Mouse (Mus musculus) macrophage (primary cell): ENCODE measurements around the gene Btbd11. TPM values are rescaled to one million over a fixed set of nuclear protein-coding genes. Genes with fewer than 3 reads are reported as not detected.
"Not testable (repeated sequence)": the region's sequence is repeated elsewhere in the genome, so short reads cannot be mapped to it uniquely, and the experiment has no call there.

Source experiments
- H3K27ac ChIP-seq: fragments of 350-480 bp; formaldehyde crosslinking; 2 replicates; pipeline ENCODE4 v1.9.0; 2021
- H3K36me3 ChIP-seq: fragments of 350-480 bp; formaldehyde crosslinking; 2 replicates; pipeline ENCODE4 v1.9.0; 2021; ENCODE audit errors: inconsistent target
- H3K4me3 ChIP-seq: fragments of 350-480 bp; formaldehyde crosslinking; 2 replicates; pipeline ENCODE4 v1.9.0; 2021; ENCODE audit errors: inconsistent target
- H3K79me2 ChIP-seq: fragments of 350-480 bp; formaldehyde crosslinking; 2 replicates; pipeline ENCODE4 v1.9.0; 2021; ENCODE audit errors: inconsistent target
- WGBS: methylation state at CpG from one replicate; pipeline ENCODE4 v1.1.7; 2026; ENCODE audit warnings: inconsistent platforms; ENCODE audit not compliant: missing documents; 5-methylcytosine and 5-hydroxymethylcytosine counted together
- polyA plus RNA-seq: library from polyadenylated mRNA; stranded (reverse); fragments of 250-400 nt; gene quantifications from 3 replicates; pipeline ENCODE4 v1.2.4, GENCODE M21; 2018; ENCODE audit warnings: inconsistent platforms

Gene Btbd11
- polyA plus RNA-seq, 1 experiment from 2014 or later, result 0.10 TPM

DNA sequence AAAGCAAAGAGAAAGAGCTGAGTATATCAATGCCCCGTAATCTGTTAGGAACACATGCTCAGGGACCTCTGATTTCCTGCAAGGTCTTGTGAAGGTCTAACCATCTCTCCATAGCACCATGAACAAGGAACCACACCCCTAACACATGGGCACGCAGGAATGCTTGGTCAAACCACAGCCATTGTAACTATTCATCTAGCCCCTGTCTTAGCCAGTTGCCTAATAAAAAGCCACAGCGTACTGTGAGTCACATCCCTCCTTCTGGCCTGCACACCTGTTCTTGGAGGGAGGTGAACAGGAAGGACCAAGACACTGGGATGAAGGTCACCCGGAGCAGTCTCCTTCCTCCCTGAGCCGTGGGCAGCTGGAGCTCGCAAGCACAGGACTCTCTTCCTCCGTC is 253.0 kb downstream of the Btbd11 start:
- H3K36me3 ChIP-seq, result no peaks in the 10 kb centered on the region
- 71% methylated on average over 7 of the region's 7 CpGs for WGBS
- H3K4me3 ChIP-seq, result no peak overlapping the region
- H3K27ac ChIP-seq, result no peak overlapping the region
- no peaks in the 10 kb centered on the region for H3K79me2 ChIP-seq

DNA sequence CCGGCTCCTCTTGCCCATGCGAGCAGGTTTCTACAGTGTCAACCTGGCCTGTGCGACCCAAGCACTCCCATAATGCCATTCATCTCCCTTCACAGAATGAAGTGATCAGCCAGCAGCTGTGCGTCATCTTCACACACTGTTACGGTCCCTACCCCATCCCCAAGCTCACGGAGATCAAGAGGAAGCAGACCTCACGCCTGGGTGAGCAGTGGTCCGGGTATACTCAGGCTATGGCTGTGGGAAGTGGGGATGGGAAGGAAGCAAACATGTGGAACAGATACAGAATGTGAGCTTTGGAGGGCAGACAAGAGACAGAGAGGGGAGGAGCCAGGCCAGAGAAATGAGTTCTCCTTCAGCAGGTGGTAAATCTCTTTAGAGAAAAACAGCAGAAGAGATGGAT is 253.8 kb downstream of the Btbd11 start:
- H3K79me2 ChIP-seq, result no peaks in the 10 kb centered on the region
- 72% methylated on average over 8 of the region's 8 CpGs for WGBS
- H3K4me3 ChIP-seq, result no peak overlapping the region
- no peaks in the 10 kb centered on the region for H3K36me3 ChIP-seq
- H3K27ac ChIP-seq, result no peak overlapping the region

DNA sequence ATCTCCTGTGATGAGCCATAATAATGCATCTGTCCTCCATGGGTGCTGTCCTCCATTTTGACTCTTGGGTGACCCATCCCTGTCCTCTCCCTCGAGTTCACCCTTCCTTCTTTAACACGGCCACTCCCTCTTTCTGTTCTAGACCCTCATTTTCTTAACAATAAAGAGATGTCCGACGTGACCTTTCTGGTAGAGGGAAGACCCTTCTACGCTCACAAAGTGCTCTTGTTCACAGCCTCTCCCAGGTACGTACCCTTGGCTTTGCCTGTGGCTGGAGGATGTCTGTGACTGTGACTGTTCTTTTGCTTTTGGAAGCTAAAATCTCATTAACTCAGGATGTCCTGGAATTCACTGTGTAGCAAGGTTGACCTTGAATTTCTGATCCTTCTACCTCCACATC is 258.7 kb downstream of the Btbd11 start:
- H3K79me2 ChIP-seq, result no peaks in the 10 kb centered on the region
- H3K4me3 ChIP-seq, result no peak overlapping the region
- H3K27ac ChIP-seq, result no peak overlapping the region
- no peaks in the 10 kb centered on the region for H3K36me3 ChIP-seq
- WGBS, result 89% methylated on average over 6 of the region's 6 CpGs

DNA sequence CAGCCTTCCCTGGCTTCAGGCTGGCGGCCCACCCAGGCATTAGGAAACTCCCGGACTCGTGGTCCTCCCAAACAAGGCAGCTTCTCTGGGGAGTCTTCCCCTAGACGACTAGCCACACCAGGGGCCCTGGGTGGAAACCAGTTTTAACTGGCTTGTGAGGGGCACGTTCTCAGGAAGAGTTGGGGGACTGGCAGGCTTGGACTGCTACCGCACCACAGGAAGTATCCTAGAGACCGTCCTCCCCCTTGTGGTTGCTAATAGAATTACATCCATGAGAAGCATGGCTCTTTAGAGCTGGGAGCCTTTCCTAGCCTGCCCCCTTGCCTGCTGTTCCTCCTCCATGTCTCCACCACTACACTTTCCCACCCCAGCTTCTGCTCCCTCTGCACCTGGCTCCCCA is 265.1 kb downstream of the Btbd11 start:
- 36% methylated on average over 7 of the region's 7 CpGs for WGBS
- Histone ChIP-seq H3K27ac (no peak overlapping the region), H3K79me2 (no peaks in the 10 kb centered on the region), H3K4me3 (no peak overlapping the region), H3K36me3 (no peaks in the 10 kb centered on the region)

DNA sequence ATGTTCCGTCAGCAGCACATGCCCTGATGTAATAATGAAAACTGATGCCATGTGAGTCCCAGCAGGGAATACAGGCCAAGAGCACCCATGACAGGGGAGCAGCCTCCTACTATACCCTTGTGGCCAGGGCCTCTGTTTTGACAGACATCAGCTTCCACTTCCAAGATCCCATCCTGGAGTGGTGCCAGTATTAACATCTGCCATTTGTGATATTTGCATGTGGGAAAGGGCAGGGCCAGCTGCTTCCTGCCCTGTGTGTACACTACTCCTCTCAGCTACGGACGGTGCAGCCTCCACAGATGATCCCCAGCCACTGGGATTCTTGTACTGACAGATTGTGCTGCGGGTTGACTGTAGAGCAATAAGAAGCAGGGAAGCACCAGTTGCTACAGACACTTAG is 269.3 kb downstream of the Btbd11 start:
- H3K79me2 ChIP-seq, result no peaks in the 10 kb centered on the region
- 34% methylated on average over 4 of the region's 4 CpGs for WGBS
- H3K4me3 ChIP-seq, result no peak overlapping the region
- no peak overlapping the region for H3K27ac ChIP-seq
- H3K36me3 ChIP-seq, result no peaks in the 10 kb centered on the region

DNA sequence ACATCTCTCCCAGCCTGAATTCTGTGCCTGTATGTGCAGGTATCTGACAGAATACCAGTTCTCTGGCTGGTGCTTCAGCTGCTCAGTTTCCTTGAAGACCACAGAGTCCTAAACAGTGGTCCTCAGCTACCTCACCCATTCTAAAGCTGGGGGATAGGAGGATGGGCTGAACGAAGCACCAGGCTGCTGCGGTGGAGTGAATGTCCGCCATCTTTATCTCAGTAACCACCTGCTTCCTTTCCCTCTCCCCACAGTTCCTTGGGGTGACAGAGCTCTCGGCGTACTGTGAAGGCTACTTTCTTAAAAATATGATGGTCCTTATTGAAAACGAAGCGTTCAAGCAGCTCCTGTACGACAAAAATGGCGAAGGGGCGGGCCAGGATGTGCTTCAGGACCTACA is 271.3 kb downstream of the Btbd11 start:
- H3K27ac ChIP-seq, result no peak overlapping the region
- H3K36me3 ChIP-seq, result no peaks in the 10 kb centered on the region
- WGBS, result 37% methylated on average over 10 of the region's 10 CpGs
- no peak overlapping the region for H3K4me3 ChIP-seq
- no peaks in the 10 kb centered on the region for H3K79me2 ChIP-seq

DNA sequence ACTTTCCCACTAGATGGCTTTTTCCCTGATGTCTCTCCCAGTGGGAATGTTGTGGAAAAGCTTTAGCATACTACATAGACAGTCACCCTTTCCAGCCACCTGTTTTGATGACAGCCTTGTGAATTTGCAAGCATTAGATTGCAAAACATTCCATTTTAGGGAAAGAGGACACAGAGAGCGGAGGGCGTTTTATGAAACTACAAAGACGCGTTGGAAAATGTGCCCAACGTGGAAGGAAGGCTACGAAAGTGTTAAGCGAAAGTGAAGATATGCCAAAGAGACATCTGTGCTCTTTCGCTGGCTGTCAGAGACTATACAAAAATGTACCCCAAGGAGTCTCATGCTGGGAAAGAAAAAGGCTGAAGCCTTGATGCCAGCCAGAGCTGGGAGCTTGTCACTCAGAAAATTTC is 286.9 kb downstream of the Btbd11 start:
- WGBS, result 94% methylated on average over 8 of the region's 8 CpGs

DNA sequence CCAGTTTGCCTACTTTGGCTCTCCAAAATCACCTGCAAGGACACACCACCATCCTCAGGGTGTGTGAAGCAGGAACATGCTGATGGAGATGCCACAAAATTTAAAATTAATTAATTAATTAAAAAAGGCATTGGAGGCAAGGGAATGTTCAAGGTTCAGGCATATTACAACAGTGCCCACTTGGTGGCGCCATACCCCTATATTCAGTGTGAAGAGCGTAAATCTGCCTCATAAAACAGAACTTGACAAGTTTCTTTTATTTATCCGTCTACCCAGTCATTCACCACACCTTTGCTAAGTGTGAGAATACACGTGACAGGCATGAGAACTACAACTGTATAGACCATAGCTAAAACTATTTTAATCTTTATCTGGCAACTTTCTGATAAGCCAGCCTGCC is 292.0 kb downstream of the Btbd11 start:
- H3K79me2 ChIP-seq, result no peaks in the 10 kb centered on the region
- no peak overlapping the region for H3K4me3 ChIP-seq
- H3K36me3 ChIP-seq, result no peaks in the 10 kb centered on the region
- no peak overlapping the region for H3K27ac ChIP-seq
- WGBS, result 8% methylated on average over 4 of the region's 4 CpGs

More for the DNA sequence above, 286.9 kb downstream of the Btbd11 start:
- H3K79me2 ChIP-seq, result no peaks in the 10 kb centered on the region
- H3K4me3 ChIP-seq, result no peak overlapping the region
- no peaks in the 10 kb centered on the region for H3K36me3 ChIP-seq
- H3K27ac ChIP-seq, result no peak overlapping the region

DNA sequence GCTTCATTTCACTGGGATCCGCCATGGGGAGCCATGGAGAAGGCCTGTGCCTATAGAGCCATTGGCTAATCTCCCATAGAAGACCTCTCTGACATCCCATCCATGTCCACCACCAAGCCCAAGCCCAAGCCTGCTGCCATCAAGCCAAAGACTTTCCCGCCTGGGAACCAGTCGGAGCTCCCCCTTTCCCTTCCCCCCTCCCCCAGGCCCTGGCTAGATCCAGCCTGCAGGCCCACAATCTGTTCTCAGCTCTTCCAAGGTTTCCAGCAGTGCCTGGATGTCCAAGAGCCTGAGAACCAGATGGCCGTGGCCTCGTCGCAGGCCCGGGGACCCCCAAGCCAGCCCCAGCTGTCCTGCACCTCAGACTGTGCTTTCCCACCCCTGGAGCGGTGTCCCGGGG is 295.8 kb downstream of the Btbd11 start:
- no peak overlapping the region for H3K4me3 ChIP-seq
- 93% methylated on average over 9 of the region's 9 CpGs for WGBS
- no peaks in the 10 kb centered on the region for H3K79me2 ChIP-seq
- H3K27ac ChIP-seq, result no peak overlapping the region
- H3K36me3 ChIP-seq, result no peaks in the 10 kb centered on the region

DNA sequence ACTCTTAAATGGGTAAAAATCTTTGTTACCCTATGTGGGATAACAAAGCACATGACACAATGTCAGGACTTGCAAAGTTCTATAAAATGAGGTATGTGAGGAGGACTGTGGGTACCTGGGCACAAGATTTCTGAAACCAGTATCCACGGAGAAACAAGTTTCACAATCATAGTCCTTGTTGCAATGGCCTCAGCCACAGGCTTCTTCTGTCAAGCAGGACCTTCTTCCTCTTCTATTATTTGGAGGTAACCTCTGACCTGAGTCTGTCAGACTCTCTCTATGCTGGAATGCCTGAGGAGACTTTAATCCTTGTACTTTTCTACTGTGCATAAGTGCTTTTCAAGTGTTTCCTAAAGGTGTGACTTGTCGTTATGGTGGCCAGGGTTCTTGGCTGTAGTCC is 307.8 kb downstream of the Btbd11 start:
- H3K36me3 ChIP-seq, H3K4me3 ChIP-seq, H3K79me2 ChIP-seq, H3K27ac ChIP-seq: not testable (repeated sequence)
- no CpG with 5 or more reads among the region's 2 CpGs for WGBS

DNA sequence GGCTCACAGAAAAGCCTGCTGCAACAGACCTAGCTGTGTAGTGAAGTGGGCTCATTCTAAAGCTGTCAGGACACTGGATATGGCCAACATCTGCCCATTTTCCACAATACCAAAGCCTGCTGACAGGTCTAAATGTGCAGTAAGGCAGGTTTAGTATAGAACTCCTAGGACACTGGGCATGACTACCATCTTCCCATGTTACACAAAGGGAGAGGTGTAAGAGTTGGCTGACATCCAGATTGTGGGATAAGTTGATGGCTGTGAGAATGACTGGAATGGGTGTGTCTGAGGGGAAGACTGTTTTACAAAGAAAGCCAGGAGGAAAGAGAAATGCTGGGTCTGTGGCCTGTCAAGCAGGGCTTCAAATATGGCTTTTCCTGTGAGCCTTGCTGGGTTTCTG is 313.1 kb downstream of the Btbd11 start:
- Histone ChIP-seq H3K79me2 (no peaks in the 10 kb centered on the region), H3K4me3 (no peak overlapping the region), H3K36me3 (no peaks in the 10 kb centered on the region), H3K27ac (no peak overlapping the region)

DNA sequence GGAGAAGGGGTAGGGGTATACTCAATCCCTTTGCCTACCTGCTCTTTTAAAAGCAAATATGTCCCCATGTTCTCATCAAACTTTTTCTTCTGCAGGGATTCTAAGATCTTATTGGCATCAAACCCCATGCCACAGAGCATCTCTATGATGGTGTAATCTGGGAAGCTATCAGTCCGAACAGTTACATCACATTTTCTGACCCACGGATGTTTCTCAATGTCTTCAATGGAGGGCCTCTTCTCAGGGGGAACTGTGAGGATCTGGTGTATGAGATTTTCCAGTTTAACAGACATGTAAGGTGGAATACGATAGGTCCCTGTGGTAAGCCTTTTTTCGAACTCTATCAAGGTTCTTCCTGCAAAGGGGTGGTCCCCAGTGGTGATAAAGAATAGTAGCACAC is 323.2 kb downstream of the Btbd11 start:
- not testable (repeated sequence) for H3K36me3 ChIP-seq, H3K27ac ChIP-seq, H3K79me2 ChIP-seq, H3K4me3 ChIP-seq
- WGBS, result 66% methylated on average over 4 of the region's 4 CpGs

Other genes starting within 250 kb of the Btbd11 start
- gene Cry1, start 201.8 kb upstream of the Btbd11 start, polyA plus RNA-seq, result 3.4 to 5.7 TPM (median 3.9 TPM) in 3 replicates